Mouse (Mus musculus) G1E-ER4 (cell line): ENCODE results near the gene Usp15. TPM values are rescaled to one million over a fixed set of nuclear protein-coding genes. Genes with fewer than 3 reads are reported as not detected.

Source experiments
- GATA1 ChIP-seq: IDR thresholded peaks from one replicate; pipeline ENCODE4 v1.8.0; 2012; ENCODE audit warnings: low read length, inconsistent platforms
- polyA plus RNA-seq: library from polyadenylated mRNA; stranded (reverse); fragments of >175 nt; gene quantifications from 2 replicates; pipeline ENCODE4 v1.2.3, GENCODE M21; 2012

The Usp15 gene
- polyA plus RNA-seq, 1 experiment = 6.1 TPM

GRCm38 (mm10) chr10:123191038-123191437, 5.8 kb downstream of the Usp15 start:
- TF ChIP-seq GATA1 = no peak

GRCm38 (mm10) chr10:123187337-123187736, 9.5 kb downstream of the Usp15 start:
- TF ChIP-seq GATA1 = no peak

GRCm38 (mm10) chr10:123185907-123186306, 10.9 kb downstream of the Usp15 start:
- no peak for TF ChIP-seq GATA1

GRCm38 (mm10) chr10:123183743-123184142, 13.1 kb downstream of the Usp15 start:
- no peak for TF ChIP-seq GATA1

GRCm38 (mm10) chr10:123183243-123183642, 13.6 kb downstream of the Usp15 start:
- no peak for TF ChIP-seq GATA1

- TF ChIP-seq GATA1 = no peak
Observed at GRCm38 (mm10) chr10:123182391-123182790, 14.4 kb downstream of the Usp15 start.

DNA sequence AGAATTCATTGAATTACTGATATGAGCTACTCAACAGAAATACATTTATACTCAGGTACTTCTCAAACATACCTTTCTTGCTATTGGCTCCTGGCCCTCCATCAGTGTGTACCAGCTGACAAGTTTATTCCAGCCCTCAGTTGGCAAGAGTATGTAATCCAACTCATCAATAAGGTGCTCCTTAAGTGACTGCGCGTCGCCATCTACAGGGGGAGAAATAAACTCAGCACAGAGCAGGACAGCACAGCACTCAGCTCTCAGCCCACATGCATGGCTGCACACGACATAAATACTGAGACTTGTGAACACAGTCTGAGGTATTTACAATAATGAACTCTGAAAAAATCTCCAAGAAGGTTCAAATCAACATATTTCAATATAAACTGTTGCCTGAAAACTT, 21.0 kb downstream of the Usp15 start:
- TF ChIP-seq GATA1 = no peak

- no peak for TF ChIP-seq GATA1
Observed at GRCm38 (mm10) chr10:123170898-123171297, 25.9 kb downstream of the Usp15 start.

DNA sequence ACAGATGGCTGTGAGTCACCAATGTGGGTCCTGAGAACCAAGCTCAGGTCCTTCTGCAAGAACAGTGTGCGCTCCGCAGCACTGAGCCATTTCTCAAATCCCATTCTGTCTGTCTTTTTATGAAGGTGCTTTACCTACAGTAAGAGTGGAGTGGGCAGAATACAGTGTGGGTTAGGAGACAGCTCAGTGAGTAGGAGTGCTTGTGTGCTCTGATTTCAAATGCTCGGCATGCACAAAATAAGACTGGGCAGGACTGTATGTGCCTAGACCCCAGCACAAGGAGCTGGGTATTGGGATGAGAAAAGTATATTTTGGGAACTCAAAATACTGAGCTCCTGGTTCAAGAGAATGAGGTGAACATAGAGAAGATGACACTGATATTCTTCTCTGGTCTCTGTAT, 31.3 kb downstream of the Usp15 start:
- no peak for TF ChIP-seq GATA1

DNA sequence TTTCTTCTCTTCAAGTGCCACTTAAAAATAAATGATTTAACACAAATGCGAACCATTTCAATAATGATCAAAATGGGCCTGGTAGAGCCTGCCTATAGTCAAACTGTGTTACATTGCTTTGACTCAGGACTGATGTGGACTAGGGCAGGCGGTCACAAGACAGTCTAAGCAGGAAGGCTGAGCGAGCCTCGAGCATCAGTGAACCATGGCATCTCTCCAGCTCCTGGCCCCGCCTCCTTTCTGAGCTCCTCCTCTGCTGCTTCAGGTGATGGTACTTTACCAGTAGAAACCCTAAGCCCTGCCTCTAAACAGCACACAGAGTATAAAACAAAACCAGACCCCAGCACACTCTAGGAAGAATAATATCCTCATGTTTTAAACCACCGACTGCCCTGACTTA, 36.3 kb downstream of the Usp15 start:
- no peak for TF ChIP-seq GATA1

- no peak for TF ChIP-seq GATA1
Observed at GRCm38 (mm10) chr10:123159316-123159715, 37.5 kb downstream of the Usp15 start.

GRCm38 (mm10) chr10:123156392-123156791, 40.4 kb downstream of the Usp15 start:
- no peak for TF ChIP-seq GATA1

DNA sequence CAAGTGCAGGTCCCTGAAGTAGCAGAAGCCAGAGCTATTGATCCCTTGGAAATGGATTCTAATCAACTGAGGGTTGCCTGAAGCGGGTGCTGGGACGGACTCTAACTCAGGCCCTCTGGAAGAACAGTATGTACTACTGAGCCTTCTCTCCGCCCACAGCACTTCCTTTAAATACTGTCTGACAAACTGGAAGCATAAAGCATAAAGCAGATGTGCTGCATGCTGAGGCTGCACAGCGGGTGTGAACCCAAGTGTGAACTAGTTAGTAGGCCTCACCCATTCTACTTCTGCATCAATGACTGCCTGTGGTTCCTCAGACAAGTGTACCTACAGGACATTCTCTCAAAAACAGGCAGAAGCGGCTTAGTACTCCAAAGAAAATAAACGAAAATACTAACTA, 41.0 kb downstream of the Usp15 start:
- no peak for TF ChIP-seq GATA1

GRCm38 (mm10) chr10:123153321-123153720, 43.5 kb downstream of the Usp15 start:
- no peak for TF ChIP-seq GATA1

DNA sequence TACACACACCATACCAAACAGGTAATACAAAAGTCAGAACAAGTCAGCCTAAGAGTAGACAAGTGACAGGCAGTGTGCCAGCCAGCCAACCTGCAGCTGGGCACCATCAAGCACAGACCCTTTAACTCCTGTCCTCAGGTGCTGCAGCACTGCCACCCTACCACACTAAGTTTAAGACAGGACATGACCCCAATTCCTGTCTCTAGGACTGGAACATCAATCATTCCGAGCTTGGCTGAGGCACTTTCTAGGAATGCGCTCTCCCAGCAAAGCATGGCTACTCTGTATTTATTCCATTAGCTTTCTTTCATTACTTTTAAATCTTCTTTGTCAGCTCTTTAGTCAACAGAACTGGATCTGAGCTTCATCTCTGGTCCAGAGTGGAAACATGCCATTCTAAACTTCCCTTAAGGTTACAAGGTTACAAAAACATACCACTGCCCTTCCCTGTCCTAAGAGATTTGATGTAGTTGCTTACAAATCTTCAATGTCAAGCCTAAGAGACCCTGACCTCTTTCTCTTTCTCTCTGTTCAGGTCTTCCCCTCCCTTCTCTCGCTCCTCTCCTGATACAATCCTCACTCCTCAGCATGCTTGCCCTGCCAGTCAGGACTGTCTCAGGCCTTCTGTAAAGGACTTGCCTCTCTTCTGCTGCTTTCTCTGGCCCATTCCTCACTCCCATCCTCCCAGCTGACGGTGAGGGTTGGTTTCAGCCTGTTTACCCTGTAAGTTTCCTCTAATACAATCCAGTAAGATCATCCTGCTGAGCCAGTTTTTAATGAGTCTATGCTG, 48.6 kb downstream of the Usp15 start:
- TF ChIP-seq GATA1 = no peak

DNA sequence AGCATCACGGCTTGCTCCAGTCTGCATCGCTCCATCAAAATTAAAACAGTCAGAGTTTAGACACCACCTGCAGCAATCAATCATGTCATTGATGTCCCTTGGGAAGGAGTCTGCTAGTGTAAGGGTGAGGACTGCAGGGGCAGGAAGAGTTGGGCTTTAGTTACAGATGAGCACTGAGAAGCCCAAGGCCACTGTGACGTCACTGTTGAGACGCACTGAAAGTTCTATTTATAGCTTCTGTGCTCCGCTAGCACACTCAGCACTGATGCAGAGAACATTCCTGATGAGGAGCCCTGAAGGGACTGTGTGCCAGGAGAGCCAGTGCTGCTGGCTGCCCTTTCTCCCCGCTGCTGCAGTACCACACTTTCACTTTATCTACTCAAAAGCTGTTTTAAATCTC, 49.6 kb downstream of the Usp15 start:
- TF ChIP-seq GATA1 = no peak

GRCm38 (mm10) chr10:123146349-123146748, 50.4 kb downstream of the Usp15 start:
- TF ChIP-seq GATA1 = no peak
